Mouse (Mus musculus) colon, adult 2 months (tissue): Measurements from ENCODE around the gene Uba5. TPM values are rescaled to one million over a fixed set of nuclear protein-coding genes. Genes with fewer than 3 reads are reported as not detected.

Experiments used
- polyA plus RNA-seq: library from polyadenylated mRNA; depleted of rRNA; stranded (reverse); fragments of >200 nt; gene quantifications from 2 replicates; pipeline ENCODE4 v1.2.3, GENCODE M21; 2012; rRNA removed

The Uba5 gene
- polyA plus RNA-seq: 13.5 and 14.5 TPM in 2 replicates

GRCm38 (mm10) chr9:104062430-104063243, at the start of gene Uba5:
Uba5 (minus strand) TSS chr9:104063134.

DNA sequence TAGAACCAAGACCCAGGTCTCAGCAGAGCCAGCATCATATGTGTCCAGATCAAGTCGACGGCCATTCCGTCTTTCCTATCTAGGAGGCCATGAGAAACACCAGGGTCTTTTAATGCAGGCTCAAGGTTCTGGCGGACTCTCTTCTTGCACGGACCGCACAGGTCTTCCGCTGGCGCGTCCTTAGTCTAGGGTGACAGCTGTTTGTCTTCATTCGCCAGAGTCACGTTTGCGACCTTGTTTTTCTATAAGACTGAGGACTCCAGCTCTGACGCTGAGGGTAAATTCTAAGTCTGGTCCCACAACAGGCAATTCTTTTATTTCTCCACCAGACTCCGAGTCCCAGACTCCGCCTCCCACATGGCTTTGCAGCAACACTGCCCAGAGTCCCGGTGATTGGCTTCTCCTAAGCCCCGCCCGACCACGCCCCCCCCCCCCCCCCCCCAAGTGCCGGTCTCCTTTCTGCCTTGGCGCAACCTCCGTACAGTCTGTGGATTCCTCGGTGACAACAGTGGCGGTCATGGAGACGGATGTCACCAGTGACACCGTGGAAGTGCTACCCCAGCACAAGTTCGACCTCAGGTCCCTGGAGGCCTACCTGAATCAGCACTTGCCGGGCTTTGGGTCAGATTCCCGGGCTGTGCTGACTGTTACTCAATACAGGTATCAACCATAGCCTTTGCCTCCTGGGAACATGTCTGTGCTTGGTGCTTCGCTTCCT, 469 bp upstream of the Uba5 start, which contains the start of gene Acad11:
Gene Acad11, plus strand, starts transcription at position 134 of the 718 bp plus-strand sequence.

DNA sequence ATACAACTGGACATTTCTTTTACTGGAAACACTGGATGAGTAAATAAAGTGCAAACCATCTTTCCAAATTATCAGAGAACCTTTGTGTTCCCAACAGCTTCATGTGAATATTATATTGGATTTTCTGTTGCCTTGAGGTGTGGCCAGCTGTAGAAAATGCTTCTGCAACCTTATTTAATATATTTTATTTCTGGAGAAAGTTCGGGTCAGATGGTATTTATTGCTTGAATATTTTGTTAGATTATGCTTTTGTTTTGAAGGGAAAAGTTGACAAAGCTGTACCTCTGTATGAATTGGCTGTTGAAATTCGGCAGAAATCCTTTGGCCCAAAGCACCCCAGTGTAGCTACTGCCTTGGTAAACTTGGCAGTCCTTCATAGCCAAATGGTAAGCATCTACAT, 22.6 kb downstream of the Uba5 start, which contains the start of gene Gm28305:
Gene Gm28305, plus strand, starts transcription at position 301 of the 400 bp plus-strand sequence.

DNA sequence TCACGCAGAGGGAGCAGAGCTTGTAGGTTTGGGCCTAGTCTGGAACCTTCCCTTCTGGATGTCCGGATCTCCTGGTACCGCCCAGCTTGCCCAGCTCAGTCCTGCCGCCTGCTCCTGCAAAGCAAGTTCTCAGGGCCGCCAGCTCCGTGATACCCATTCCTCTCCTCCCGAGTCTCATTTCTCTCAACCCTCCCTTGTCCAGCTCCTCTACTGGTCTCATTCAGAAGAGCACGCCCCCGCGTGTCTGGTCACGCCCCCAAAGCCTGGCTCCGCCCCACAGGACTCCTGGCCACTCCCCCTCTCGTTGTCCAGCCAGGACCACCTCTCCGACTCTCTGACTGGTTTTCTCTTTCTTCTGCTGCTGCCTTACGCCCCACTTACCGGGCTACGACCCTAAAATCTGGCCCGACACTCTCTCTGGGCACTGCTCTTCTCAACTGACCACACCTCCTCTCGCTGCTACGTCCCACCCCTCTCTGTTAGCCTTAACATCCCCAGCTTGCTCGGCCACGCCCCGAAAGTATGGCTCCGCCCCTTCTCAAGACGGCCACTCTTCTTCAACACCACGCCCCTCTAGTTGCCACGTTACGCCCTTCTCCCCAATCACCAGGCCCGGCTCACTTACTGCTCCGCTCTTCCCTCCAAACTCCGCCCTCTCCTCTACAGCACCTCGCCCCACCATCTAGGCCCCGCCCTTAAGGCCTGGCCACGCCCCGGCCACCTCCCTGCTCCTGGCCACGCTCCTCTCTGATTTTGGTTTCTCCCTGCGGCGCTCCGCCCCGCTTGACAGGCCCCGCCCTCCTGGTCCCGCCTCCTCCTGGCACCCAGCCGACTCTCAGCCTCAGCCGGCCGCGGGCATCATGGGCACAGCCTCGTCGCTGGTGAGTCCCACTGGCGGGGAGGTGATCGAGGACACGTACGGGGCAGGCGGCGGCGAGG, 60.7 kb downstream of the Uba5 start, which contains the start of gene Nphp3:
Gene Nphp3, plus strand, starts transcription at position 624 of the 939 bp plus-strand sequence.

Other genes starting within 250 kb of the Uba5 start
- gene Nphp3, start 60.6 kb downstream of the Uba5 start, polyA plus RNA-seq: 6.0 and 6.1 TPM in 2 replicates
- gene Gm28305, start 22.5 kb downstream of the Uba5 start, polyA plus RNA-seq: not detected in 2 replicates
- 71.6 and 74.9 TPM in 2 replicates for gene Acad11, start 243 bp upstream of the Uba5 start, polyA plus RNA-seq
- gene Ackr4, start 63.8 kb upstream of the Uba5 start, polyA plus RNA-seq: 10.0 and 11.5 TPM in 2 replicates
- 31.8 and 41.8 TPM in 2 replicates for gene Dnajc13, start 199.8 kb upstream of the Uba5 start, polyA plus RNA-seq